Mouse (Mus musculus) left cerebral cortex, postnatal 14 days (tissue): ENCODE results near the gene Cirbp. TPM values are rescaled to one million over a fixed set of nuclear protein-coding genes. Genes with fewer than 3 reads are reported as not detected.
A peak's percentile ranks its signal among the peaks of the same experiment; 100 is the strongest.

Experiments used
- DNase-seq, 2 experiments: peaks; one replicate each; pipeline ENCODE4 v3.0.0; 2021 to 2022; ENCODE audit warnings: low spot score in 2 of 2, mixed read lengths in 1 of 2
- intact Hi-C: fragments of 180-260 bp; cut with DNase I; formaldehyde crosslinking; loops from one replicate; pipeline ENCODE4 v1.15.1; 2025
- total RNA-seq, 2 experiments: library from RNA; stranded (reverse); gene quantifications; 2 replicates each; pipeline ENCODE4 v1.2.3; 2021

The Cirbp gene
- total RNA-seq, 2 experiments from 2014 or later: 95.6 to 111 TPM

- intact Hi-C loops: no loop called here
- DNase-seq: no peak
These were observed 29.4 kb upstream of the Cirbp start for GRCm38 (mm10) chr10:80136179-80136951.

GRCm38 (mm10) chr10:80136952-80137625, 28.7 kb upstream of the Cirbp start:
- peak; percentile 46 to 72 for DNase-seq
- intact Hi-C loops: no loop called here

- DNase-seq: peak; percentile 55 to 79
- intact Hi-C loops: no loop called here
These were observed 27.9 kb upstream of the Cirbp start for GRCm38 (mm10) chr10:80137626-80138552.

GRCm38 (mm10) chr10:80138553-80139438, 27.0 kb upstream of the Cirbp start, which contains the start of gene Atp5d:
Gene Atp5d, plus strand, starts transcription at chr10:80138632.
- intact Hi-C loops: no loop called here
- DNase-seq: peak; percentile 80 to 81

- intact Hi-C loops: no loop called here
- DNase-seq: no peak
These were observed 26.4 kb upstream of the Cirbp start for GRCm38 (mm10) chr10:80139439-80139775.

GRCm38 (mm10) chr10:80139975-80140665, 25.7 kb upstream of the Cirbp start:
- intact Hi-C loops: no loop called here
- DNase-seq: no peak

- no peak for DNase-seq
- intact Hi-C loops: no loop called here
These were observed 25.1 kb upstream of the Cirbp start, which contains the start of gene Cbarp for GRCm38 (mm10) chr10:80140666-80141035. Gene Cbarp, minus strand, starts transcription at chr10:80140835.

GRCm38 (mm10) chr10:80141243-80141642, 24.5 kb upstream of the Cirbp start:
- intact Hi-C loops: no loop called here
- peak; percentile 97 to 98 for DNase-seq

GRCm38 (mm10) chr10:80141786-80142529, 23.8 kb upstream of the Cirbp start:
- peak; percentile 95 to 97 for DNase-seq
- intact Hi-C loops: no loop called here

GRCm38 (mm10) chr10:80142530-80142925, 23.3 kb upstream of the Cirbp start:
- DNase-seq: no peak
- intact Hi-C loops: no loop called here

- intact Hi-C loops: no loop called here
- no peak for DNase-seq
These were observed 22.1 kb upstream of the Cirbp start for GRCm38 (mm10) chr10:80143664-80144063.

GRCm38 (mm10) chr10:80144159-80144558, 21.6 kb upstream of the Cirbp start:
- intact Hi-C loops: no loop called here
- DNase-seq: no peak

GRCm38 (mm10) chr10:80144864-80145838, 20.6 kb upstream of the Cirbp start:
- intact Hi-C loops: no loop called here
- DNase-seq: peak; percentile 77 to 80

GRCm38 (mm10) chr10:80145896-80146295, 19.9 kb upstream of the Cirbp start:
- peak in 1 of 2 experiments; percentile 30 for DNase-seq
- intact Hi-C loops: no loop called here

GRCm38 (mm10) chr10:80146568-80147011, 19.2 kb upstream of the Cirbp start:
- intact Hi-C loops: no loop called here
- peak in 1 of 2 experiments; percentile 39 for DNase-seq

- no peak for DNase-seq
- intact Hi-C loops: no loop called here
These were observed 18.6 kb upstream of the Cirbp start for GRCm38 (mm10) chr10:80147146-80147718.
